Mouse (Mus musculus): ENCODE results near the gene Acta2.
A peak's percentile ranks its signal among the peaks of the same experiment; 100 is the strongest.

Acta2 gene

DNA sequence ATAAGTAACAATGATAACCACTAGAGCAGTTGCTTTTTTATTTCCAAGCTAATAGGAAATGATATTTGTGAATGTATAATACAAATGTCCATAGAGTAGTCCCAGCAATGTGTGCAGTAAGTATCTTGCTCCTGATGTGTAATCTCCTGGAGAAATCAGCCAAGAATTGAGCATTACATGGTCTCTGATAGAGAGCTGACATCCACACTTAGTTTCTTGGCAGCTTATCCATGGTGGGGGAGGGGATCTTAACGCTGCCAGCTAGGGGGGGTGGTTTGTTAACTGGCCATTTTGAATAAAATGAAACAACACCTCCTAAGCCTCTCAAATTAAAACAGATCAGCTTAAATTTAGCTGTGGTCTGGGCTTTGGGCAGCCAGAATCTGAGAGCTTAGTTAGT lies 13.6 kb upstream of the Acta2 start:
- DNase-seq, result no peak

DNA sequence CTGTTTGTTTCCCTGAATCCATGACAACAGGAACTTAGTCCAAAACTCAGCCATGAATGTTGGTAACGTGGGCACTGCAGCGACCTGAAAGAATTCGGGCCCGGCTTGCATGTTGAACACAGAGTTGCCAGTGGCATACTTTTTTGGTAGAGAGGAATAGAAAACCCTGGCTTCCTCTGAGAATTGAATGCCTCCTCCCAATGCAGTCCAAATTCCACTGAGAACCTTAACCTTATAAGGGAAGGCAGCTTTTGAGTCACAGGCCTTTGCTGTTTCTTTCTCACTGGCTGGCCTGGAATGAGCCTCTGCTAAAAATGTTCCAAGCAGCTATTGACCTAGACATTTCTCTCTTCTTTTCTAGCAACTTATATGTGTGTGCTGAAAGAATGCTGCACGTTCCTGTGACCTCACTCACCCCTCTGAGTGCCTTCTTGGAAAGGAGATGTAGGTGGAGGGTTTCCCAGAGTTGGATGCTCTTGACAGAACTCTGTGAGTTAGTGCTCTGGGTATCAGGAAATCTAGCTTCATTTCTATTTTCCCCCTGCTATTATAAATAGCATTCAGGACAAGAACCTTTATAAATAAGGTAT lies 10.3 kb upstream of the Acta2 start:
- no peak for DNase-seq

DNA sequence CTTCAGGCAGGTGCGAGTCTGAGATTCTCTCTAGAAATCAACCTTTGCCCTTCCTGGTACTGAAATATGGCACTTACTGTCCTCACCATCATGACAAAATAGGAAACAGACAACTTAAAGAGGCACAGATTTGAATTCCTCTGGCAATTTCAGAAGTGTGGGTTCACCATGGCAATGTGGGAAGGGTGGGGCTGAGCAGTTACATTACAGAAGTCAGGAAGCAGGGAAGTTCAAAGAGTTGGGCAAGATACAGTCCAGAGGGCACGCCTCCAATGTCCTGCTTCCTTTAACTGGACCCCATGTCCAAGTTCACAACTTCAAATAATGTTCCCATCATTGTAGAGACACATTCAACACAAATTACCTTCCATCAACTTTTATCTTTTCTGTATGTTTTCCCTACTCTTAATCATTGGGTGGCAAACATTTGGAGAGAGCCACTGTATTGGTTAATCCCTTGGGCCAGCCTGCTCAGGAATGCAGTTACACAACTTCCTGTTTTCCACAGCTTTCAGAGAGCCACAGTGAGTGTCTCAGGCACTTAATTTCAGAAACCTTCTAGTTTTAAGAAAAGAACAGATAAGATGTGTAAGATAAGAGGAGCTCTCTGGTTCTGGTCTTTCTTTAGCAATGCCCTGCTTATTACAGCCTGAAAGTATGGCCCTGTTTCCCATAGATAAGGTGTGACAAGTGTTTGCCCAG lies 7.0 kb upstream of the Acta2 start:
- DNase-seq, result no peak

- no peak for DNase-seq
Observed at GRCm38 (mm10) chr19:34256936-34257335, 1.5 kb upstream of the Acta2 start.

GRCm38 (mm10) chr19:34256149-34256548 lies 759 bp upstream of the Acta2 start:
- no peak for DNase-seq

DNA sequence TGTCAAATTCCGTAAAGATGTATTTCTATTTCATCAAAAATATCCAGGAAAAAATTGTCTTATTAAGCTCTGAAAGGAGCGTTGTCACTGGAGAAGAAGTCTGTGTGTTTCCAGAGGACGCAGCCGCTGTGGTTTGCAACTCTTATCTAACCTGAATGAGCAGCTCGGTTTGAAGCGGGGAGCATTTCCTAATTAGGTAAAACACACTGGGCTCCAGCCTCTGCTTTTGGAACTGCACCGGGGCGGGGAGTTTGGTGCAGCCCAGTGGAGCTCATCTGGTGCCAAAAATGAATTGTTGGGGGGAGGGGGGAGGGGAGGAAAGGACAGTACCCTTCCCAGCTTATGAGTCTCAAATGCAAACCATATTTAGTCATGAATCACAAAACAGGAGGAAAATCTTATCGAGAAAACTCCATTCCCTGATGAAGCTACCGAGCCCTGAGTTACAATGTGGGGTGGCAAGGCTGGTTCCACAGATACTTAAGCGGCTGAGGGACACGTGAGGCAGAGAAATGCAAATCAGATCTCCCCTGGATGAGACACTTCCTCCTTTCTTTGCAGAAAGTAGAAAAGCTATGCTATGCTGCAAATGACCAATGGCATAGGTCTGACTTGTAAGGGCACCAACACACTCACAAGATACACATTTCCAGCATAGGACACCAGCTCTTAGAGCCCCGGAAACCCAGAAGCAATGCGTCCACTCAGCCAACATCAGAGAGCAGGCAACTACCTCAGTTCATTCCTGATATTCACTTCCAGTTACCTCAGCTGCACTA lies 1.1 kb downstream of the Acta2 start:
- DNase-seq, result peak; percentile 44

DNA sequence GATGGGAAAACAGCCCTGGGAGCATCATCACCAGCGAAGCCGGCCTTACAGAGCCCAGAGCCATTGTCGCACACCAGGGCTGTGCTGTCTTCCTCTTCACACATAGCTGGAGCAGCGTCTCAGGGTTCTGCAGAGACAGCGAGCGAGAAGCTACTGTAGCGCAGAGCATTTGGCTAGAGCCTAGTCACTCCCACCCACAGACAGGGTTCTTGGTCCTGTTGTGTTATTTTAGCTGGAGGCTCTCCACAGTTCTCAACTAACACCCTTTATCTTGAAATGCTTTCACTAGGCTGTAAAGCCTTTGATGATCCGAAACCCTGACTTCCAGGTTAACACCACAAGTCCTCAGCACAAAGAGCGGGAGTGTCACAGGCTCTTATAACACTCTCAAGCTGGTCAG lies 2.9 kb downstream of the Acta2 start:
- DNase-seq, result no peak

DNA sequence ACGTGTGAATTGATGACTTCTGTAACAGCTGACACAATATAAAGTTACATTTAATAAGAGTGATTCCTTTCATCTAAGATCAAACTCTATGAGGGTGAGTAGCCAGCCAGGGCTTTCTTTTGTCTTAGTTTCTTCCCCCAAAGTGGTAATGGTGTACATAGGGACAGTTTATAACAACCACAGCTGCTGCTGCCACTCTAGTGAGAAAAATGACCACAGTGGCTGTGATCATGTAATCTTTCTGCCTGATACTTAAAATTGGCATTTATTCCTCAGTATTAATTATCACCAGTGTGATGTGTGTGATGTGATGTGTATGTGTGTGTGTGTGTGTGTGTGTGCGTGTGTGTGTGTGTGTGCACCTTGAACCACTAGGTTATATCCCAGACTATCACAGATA lies 3.5 kb downstream of the Acta2 start:
- DNase-seq, result no peak

GRCm38 (mm10) chr19:34250621-34251020 lies 4.8 kb downstream of the Acta2 start:
- no peak for DNase-seq

DNA sequence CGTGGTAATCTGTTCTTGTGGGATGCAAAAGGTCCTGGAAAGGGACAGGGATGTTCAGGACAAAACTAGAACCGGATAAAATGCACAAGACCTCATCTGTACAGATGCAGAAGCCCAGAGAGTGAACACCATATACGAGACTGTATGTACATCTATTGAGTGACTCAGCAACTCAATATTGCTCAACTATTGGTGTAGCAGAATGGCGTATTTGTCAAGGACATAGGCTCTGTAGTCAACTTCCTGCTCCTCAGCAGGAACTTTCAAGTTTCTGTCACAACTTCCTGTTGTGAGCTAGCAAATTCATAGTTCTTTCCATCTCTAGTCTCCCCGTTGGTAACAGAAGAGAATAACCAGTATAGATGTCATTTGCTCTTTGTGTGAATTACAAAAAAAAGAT lies 6.8 kb downstream of the Acta2 start:
- no peak for DNase-seq

DNA sequence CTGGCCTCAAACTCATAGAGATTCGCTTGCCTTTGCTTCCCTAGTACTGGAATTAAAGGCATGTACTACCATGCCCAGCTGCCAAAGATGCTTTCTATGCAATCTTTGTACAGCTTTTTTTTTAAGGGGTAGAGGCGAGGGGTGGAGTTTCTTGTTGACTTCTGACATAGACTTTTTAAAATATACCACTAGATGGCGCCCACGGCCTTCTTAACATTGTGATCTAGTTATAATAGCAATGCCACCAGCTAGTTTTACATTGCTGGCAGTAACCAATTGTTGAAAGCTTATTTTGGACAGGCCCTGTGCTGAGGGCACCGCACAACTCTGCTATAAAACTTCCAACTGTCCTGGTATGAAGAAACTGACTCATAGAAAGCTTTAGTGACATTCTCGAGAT lies 11.3 kb downstream of the Acta2 start:
- DNase-seq, result peak; percentile 67

- no peak for DNase-seq
Observed at GRCm38 (mm10) chr19:34242925-34243324, 12.5 kb downstream of the Acta2 start.

DNA sequence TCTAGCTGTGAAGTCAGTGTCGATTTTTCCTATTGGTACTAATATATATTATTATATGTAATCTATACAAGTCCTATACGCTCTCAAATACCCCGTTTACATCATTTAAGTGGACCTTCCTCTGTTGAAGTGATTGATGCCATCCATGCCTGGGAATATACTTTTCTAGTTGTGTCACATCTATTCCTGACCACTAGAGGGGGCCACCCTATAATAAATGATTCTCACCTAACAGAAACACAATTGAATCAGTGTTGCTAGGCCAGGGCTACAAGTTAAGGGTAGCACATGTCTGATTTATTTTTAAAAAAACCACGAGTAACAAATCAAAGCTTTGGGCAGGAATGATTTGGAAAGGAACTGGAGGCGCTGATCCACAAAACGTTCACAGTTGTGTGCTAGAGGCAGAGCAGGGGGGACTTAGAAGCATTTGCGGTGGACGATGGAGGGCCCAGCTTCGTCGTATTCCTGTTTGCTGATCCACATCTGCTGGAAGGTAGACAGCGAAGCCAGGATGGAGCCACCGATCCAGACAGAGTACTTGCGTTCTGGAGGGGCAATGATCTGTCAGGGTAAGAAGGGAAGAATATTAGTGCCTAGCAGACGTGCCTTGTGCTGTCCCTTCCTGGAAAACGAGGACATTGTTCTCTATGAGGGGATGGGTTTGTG lies 14.0 kb downstream of the Acta2 start:
- no peak for DNase-seq

- DNase-seq, result no peak
Observed at GRCm38 (mm10) chr19:34240273-34241039, 14.9 kb downstream of the Acta2 start.

DNA sequence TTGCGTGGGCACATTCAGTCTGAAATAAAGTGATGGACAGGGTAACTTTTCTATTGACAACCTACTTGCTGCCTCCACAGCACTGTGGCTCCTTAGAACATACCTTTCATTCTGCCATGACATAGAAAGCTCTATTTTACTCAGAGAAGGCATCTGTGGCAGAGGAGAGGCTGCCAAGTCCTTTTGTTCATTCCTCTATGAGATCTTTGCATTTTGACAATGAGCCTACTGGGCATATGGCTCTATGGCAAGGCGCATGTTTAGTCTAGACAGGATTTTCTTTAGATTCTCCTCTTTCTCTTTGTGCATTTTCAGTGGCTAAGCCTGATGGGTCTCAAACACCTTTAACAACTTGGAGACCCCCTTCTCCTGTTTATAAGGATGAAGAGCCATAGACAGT lies 17.6 kb downstream of the Acta2 start:
- no peak for DNase-seq

DNA sequence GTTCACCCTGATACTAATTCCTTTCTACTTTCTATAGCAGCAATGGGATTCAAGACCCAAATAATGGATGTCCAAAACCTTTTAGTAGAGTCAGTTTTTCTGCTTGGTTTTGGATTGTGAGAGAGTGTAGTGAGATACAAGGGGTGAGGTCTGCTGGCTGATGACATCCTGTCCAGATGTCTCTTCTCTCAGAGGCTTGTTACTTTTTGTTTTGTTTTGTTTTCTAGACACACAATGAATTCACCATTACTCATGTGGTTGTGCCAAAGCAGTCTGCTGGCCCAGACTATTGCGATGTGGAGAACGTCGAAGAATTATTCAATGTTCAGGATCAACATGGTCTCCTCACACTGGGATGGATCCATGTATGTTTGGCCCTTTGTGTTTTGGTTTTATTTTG lies 19.3 kb downstream of the Acta2 start:
- DNase-seq, result no peak

GRCm38 (mm10) chr19:34233944-34234343 lies 21.4 kb downstream of the Acta2 start:
- no peak for DNase-seq

DNA sequence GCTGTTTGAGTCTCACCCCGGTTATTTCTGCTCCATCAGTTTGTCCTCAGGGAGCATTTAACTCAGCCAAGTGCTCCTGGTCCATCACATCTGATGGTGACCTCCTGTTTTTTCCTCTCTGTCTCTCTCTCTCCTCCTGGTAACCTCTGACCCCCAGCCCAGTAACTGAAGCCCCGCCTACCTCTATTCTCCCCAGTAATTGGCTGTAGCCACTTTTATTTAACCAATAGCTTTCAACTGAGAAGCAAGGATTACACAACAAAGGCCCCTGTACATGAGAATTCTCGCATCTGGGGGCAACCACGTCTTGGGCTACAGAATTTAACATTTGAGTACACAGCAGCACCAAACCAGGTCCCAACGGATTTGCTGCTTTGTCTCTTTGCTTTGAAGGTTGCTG lies 23.1 kb downstream of the Acta2 start:
- no peak for DNase-seq

DNA sequence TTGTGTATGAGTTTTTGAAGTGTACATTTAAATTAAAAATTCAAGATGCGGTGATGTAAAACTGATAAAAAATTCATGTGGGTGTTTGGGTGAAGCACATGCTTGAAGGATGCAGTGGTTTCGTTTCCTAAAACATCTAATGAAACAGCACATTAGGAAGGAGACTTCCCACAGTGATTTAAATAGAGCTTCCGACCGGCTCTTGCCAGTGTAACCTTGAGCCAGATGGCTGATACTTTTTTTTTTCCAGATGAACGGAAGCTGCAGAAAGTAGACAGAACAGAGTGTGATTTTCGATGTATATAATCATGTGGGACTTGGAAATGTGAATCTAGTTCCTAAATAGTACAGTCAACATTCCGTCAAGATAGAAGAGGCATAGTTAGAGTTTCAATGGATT lies 23.8 kb downstream of the Acta2 start:
- no peak for DNase-seq

GRCm38 (mm10) chr19:34222805-34223204 lies 32.6 kb downstream of the Acta2 start:
- DNase-seq, result no peak

GRCm38 (mm10) chr19:34220732-34221380 lies 34.5 kb downstream of the Acta2 start:
- DNase-seq, result no peak

GRCm38 (mm10) chr19:34219260-34219968 lies 36.0 kb downstream of the Acta2 start:
- DNase-seq, result peak; percentile 45
